Mouse (Mus musculus) embryonic facial prominence, embryonic 12.5 days (tissue): ENCODE data around the gene Fam171a2. TPM values are rescaled to one million over a fixed set of nuclear protein-coding genes. Genes with fewer than 3 reads are reported as not detected.
A peak's percentile ranks its signal among the peaks of the same experiment; 100 is the strongest.
"Not testable (repeated sequence)": the region's sequence is repeated elsewhere in the genome, so short reads cannot be mapped to it uniquely, and the experiment has no call there.

ENCODE experiments used
- ATAC-seq: fragments of 200-750 bp; cut with Nextera tagmentation; 2 replicates; pipeline ENCODE4 v1.8.0; 2017; ENCODE audit not compliant: insufficient number of reproducible peaks, insufficient read depth, low FRiP score, low TSS enrichment
- H3K27ac ChIP-seq: fragments of 300-500 bp; sonication (generic); 2 replicates; pipeline ENCODE4 v1.5.1; 2016; ENCODE audit warnings: mild to moderate bottlenecking
- H3K27me3 ChIP-seq: fragments of 300-500 bp; sonication (generic); 2 replicates; pipeline ENCODE4 v1.6.1; 2016; ENCODE audit warnings: mild to moderate bottlenecking, moderate library complexity
- H3K36me3 ChIP-seq: fragments of 300-500 bp; sonication (generic); 2 replicates; pipeline ENCODE4 v1.6.1; 2016; ENCODE audit warnings: mild to moderate bottlenecking
- H3K4me1 ChIP-seq: fragments of 300-500 bp; sonication (generic); 2 replicates; pipeline ENCODE4 v1.6.1; 2016
- H3K4me2 ChIP-seq: fragments of 300-500 bp; sonication (generic); replicated peaks from 2 replicates; pipeline ENCODE4 v1.6.1; 2016; ENCODE audit warnings: mild to moderate bottlenecking, moderate library complexity
- H3K4me3 ChIP-seq: fragments of 300-500 bp; sonication (generic); 2 replicates; pipeline ENCODE4 v1.5.1; 2016; ENCODE audit warnings: mild to moderate bottlenecking
- H3K9ac ChIP-seq: fragments of 300-500 bp; sonication (generic); 2 replicates; pipeline ENCODE4 v1.6.1; 2016; ENCODE audit warnings: mild to moderate bottlenecking, moderate library complexity
- H3K9me3 ChIP-seq: fragments of 300-500 bp; sonication (generic); 2 replicates; pipeline ENCODE4 v1.6.1; 2016; ENCODE audit warnings: mild to moderate bottlenecking, moderate library complexity
- WGBS: fragments of 180-500 bp; shearing (Covaris S2); methylation state at CpG from one replicate; pipeline ENCODE4 v1.1.7; 2016; 5-methylcytosine and 5-hydroxymethylcytosine counted together
- polyA plus RNA-seq: library from polyadenylated mRNA; unstranded; fragments of >200 nt; fragmentation: Nextera tagmentation; extraction: Ambion mirVana; gene quantifications from 2 replicates; pipeline ENCODE4 v1.2.1, GENCODE M21; 2016

Fam171a2 gene
- polyA plus RNA-seq, 1 experiment from 2014 or later = 13.5 TPM

- Histone ChIP-seq H3K9me3 (no peaks in the 10 kb centered on the region), H3K4me3 (no peak overlapping the region), H3K4me2 (no peak overlapping the region), H3K9ac (no peak overlapping the region), H3K27ac (0 out of 2 replicates have a peak overlapping the region, but pooled peaks have one; percentile 3), H3K36me3 (no peaks in the 10 kb centered on the region), H3K27me3 (no peaks in the 10 kb centered on the region), H3K4me1 (no peaks in the 10 kb centered on the region)
- no peak for ATAC-seq
- WGBS = 70% methylated on average over 10 of the region's 10 CpGs
These were observed 32.3 kb downstream of the Fam171a2 start for GRCm38 (mm10) chr11:102415034-102415802.

DNA sequence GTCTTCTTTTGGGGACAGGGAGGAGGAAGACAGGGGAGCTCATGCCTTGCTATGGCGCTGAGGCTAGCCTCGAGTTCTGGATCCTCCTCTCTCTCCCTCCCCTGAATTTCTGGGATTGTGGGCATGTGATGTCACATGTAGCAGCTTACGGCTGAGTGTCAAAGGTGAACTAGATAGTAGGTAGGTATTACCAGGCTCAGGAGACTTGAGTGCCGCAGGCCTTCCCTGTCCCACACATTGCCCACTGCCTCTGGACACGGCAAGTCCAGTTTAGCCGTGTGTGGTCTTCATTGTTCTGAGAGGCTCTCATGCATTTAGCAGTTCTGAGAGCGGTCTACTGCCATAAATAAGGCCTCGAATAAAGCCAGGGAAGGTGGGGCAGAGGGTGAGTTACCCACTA, 34.4 kb downstream of the Fam171a2 start:
- Histone ChIP-seq H3K27ac (no peak overlapping the region), H3K9me3 (no peaks in the 10 kb centered on the region), H3K36me3 (no peaks in the 10 kb centered on the region), H3K27me3 (no peaks in the 10 kb centered on the region), H3K4me3 (no peak overlapping the region), H3K9ac (no peak overlapping the region), H3K4me2 (no peak overlapping the region), H3K4me1 (0 out of 2 replicates have a peak, but pooled peaks cover 6% of the 10 kb centered on the region)
- 79% methylated on average over 8 of the region's 8 CpGs for WGBS
- ATAC-seq = no peak

DNA sequence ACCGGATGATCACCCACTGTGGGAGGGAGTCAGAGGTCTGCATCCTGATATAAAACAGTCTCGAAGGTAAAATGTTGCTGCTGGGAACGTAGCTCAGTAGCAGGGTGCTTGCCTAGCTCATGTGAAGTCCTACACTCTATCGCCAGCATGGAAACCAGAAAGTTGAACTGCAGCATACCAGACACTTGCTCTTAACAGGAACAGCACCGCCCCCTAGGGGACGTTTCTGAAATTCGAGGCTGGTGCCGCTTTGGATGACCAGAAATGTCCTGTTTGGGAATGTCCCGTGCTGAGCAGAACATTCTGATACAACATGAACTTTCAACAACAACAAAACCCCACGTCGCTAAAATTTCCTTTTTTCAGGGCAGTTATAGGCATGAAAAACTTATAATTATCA, 35.8 kb downstream of the Fam171a2 start:
- WGBS = 8% methylated on average over 11 of the region's 11 CpGs
- Histone ChIP-seq H3K9ac (no peak overlapping the region), H3K9me3 (no peaks in the 10 kb centered on the region), H3K4me1 (peaks cover 6% of the 10 kb centered on the region; the same call in 1 of the 2 replicates), H3K27ac (no peak overlapping the region), H3K27me3 (no peaks in the 10 kb centered on the region), H3K4me2 (no peak overlapping the region), H3K36me3 (no peaks in the 10 kb centered on the region), H3K4me3 (no peak overlapping the region)
- ATAC-seq = no peak

- H3K36me3 ChIP-seq = no peaks in the 10 kb centered on the region
- no peak for ATAC-seq
- peaks cover 12% of the 10 kb centered on the region for H3K4me1 ChIP-seq
- no peak overlapping the region for H3K4me2 ChIP-seq
- H3K9ac ChIP-seq = no peak overlapping the region
- no peak overlapping the region for H3K27ac ChIP-seq
- H3K4me3 ChIP-seq = no peak overlapping the region
- no peaks in the 10 kb centered on the region for H3K27me3 ChIP-seq
- WGBS = 81% methylated on average over 3 of the region's 3 CpGs
- H3K9me3 ChIP-seq = no peaks in the 10 kb centered on the region
These were observed 36.4 kb downstream of the Fam171a2 start for GRCm38 (mm10) chr11:102411061-102411460.

DNA sequence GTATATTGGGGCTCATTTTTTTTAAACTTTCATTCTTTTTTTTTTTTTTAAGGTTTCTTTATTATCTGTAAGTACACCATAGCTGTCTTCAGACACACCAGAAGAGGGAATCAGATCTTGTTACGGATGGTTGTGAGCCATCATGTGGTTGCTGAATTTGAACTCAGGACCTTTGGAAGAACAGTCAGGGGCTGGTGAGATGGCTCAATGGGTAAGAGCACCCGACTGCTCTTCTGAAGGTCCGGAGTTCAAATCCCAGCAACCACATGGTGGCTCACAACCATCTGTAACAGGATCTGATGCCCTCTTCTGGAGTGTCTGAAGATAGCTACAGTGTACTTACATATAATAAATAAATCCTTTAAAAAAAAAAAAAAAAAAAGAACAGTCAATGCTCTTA, 37.1 kb downstream of the Fam171a2 start:
- not testable (repeated sequence) for ATAC-seq, H3K9me3 ChIP-seq, H3K27ac ChIP-seq, H3K4me2 ChIP-seq, H3K36me3 ChIP-seq, H3K9ac ChIP-seq, H3K27me3 ChIP-seq, H3K4me3 ChIP-seq
- 100% methylated on average over 3 of the region's 3 CpGs for WGBS
- H3K4me1 ChIP-seq = peaks cover 20% of the 10 kb centered on the region

DNA sequence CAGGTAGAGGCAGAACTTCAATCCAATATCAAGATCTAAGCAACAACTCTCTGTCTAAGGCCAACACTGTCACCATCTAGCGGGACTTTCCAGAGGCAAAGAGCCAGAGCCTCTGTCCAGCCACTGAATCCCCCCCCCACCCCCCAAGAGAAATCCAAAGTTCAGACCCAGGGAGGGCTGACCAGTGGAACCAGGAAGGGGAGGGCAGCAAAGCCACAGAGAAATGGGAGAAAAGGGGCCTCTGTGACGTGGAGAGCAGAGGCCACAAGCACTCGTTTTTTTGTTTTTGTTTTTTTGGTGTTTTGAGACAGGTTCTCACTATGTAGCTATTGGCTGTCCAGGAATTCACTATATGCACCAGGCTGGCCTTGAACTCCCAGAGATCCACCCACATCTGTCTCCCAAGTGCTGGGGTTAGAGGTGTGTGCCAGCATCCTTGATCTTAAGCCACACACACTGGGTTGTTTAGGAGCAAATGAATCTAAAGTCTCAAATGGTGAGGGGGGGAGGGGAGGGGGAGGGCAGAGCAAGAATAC, 37.6 kb downstream of the Fam171a2 start:
- H3K9me3 ChIP-seq = no peaks in the 10 kb centered on the region
- no peak overlapping the region for H3K4me3 ChIP-seq
- H3K4me2 ChIP-seq = no peak overlapping the region
- no peak overlapping the region for H3K9ac ChIP-seq
- 84% methylated on average over 3 of the region's 3 CpGs for WGBS
- peaks cover 2% of the 10 kb centered on the region; the same call in 1 of the 2 replicates for H3K36me3 ChIP-seq
- H3K27ac ChIP-seq = no peak overlapping the region
- no peaks in the 10 kb centered on the region for H3K27me3 ChIP-seq
- no peak for ATAC-seq
- H3K4me1 ChIP-seq = peaks cover 24% of the 10 kb centered on the region

GRCm38 (mm10) chr11:102408888-102409794, 38.3 kb downstream of the Fam171a2 start:
- Histone ChIP-seq H3K4me2 (peak overlapping the region; percentile 83), H3K27ac (peak overlapping the region; percentile 87), H3K4me1 (peaks cover 28% of the 10 kb centered on the region), H3K27me3 (no peaks in the 10 kb centered on the region), H3K9me3 (no peaks in the 10 kb centered on the region), H3K4me3 (peak overlapping the region; percentile 80), H3K9ac (no peak overlapping the region), H3K36me3 (peaks cover 9% of the 10 kb centered on the region)
- WGBS = 36% methylated on average over 15 of the region's 15 CpGs
- no peak for ATAC-seq

DNA sequence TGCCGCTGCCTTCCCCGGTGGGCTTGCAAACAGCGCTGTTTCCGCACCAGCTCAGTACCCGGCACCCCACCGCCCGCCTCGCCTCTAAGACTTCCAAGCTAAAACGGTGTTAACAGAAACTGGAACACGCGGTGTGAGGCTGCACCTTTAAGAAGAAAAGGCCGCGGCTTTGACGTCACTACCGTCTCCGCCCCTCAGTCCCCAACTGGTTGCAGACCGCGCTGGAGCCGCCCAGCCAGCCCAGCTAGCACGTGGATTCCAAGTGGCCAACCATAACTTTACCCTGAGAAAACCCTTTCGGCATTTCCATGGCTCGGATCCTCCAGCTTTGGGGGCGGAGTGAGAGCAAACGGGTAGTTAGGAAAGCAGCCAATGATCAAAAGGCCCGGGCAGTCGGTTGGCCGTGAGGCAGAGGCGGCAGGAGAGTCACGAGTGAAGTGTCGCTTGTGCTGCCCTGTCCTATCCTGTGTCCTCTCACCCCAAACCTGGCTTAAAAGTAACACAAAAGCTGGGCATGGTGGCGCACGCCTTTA, 39.1 kb downstream of the Fam171a2 start:
- peak; percentile 86 for ATAC-seq
- Histone ChIP-seq H3K27me3 (no peaks in the 10 kb centered on the region), H3K27ac (peak overlapping the region; percentile 87), H3K36me3 (peaks cover 16% of the 10 kb centered on the region), H3K9ac (peak overlapping the region; percentile 85), H3K9me3 (no peaks in the 10 kb centered on the region), H3K4me1 (peaks cover 28% of the 10 kb centered on the region), H3K4me3 (peak overlapping the region; percentile 80), H3K4me2 (peak overlapping the region; percentile 83)
- WGBS = under 1% methylated on average over 32 of the region's 32 CpGs

GRCm38 (mm10) chr11:102407834-102408215, 39.7 kb downstream of the Fam171a2 start, which contains the start of gene Slc25a39:
TSS of gene Slc25a39 (minus strand) at chr11:102407946.
- Histone ChIP-seq H3K36me3 (peaks cover 22% of the 10 kb centered on the region), H3K4me2 (peak within 1 kb of the TSS; percentile 83), H3K9me3 (no peaks in the 10 kb centered on the region), H3K4me1 (peaks cover 28% of the 10 kb centered on the region), H3K27me3 (no peaks in the 10 kb centered on the region), H3K4me3 (peak within 1 kb of the TSS; percentile 80), H3K9ac (peak within 1 kb of the TSS; percentile 85), H3K27ac (peak within 1 kb of the TSS; percentile 87)
- under 1% methylated on average over 19 of the region's 19 CpGs for WGBS
- no peak for ATAC-seq

GRCm38 (mm10) chr11:102406900-102407833, 40.3 kb downstream of the Fam171a2 start:
- WGBS = under 1% methylated on average over 79 of the region's 85 CpGs
- H3K4me1 ChIP-seq = peaks cover 28% of the 10 kb centered on the region

More at GRCm38 (mm10) chr11:102406900-102407833, 40.3 kb downstream of the Fam171a2 start:
- H3K36me3 ChIP-seq = peaks cover 28% of the 10 kb centered on the region
- peak; percentile 43; the same call in 1 of the 2 replicates for ATAC-seq
- H3K9ac ChIP-seq = peak overlapping the region; percentile 85
- H3K27ac ChIP-seq = peak overlapping the region; percentile 87
- H3K4me3 ChIP-seq = peak overlapping the region; percentile 80
- H3K4me2 ChIP-seq = peak overlapping the region; percentile 83
- no peaks in the 10 kb centered on the region for H3K9me3 ChIP-seq
- peaks cover 5% of the 10 kb centered on the region for H3K27me3 ChIP-seq
